Mouse (Mus musculus): ENCODE results near the gene Sdk1. TPM values are rescaled to one million over a fixed set of nuclear protein-coding genes. Genes with fewer than 3 reads are reported as not detected.

Sdk1 gene
- total and polyA plus RNA-seq, 2 experiments from 2014 or later: 1.5 to 13.6 TPM

DNA sequence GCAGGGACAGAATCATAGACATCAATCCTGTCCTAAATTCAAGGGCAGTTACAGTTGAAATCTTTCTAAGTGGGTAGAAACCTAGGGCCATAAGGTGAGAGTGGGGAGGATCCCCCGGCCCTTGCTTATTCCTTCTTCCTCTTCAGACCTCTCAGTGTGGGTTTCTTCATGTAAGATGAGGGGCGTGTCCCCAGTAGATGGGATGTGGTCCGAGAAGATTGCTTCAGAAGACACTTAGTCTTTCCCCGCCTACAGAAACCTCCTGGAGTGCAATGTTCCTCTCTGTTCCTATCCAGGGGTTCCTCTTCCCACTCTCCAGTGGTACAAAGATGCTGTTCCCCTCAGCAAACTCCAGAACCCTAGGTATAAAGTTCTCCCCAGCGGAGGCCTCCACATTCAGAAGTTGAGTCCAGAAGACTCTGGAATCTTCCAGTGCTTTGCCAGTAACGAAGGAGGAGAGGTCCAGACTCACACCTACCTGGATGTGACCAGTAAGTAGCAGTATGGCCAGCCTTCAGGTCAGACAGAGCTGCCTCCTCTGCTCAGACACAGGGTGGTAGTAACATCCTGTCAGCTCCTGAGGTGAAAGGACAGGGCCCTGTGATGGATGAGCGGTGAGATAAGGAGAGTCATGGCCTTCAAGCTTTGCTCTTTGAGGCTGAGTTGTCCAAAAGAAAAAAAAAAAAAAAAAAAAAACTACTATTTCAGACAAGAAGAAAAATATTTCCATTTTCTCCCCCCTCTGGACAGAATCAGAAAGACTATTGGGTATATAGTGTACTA lies 711.6 kb downstream of the Sdk1 start:
- Histone ChIP-seq H3K4me2 (ENCODE audit: low read depth) (no peak overlapping the region), H3K4me1 (ENCODE audit: insufficient read depth) (no peaks in the 10 kb centered on the region), H3K9ac (no peak overlapping the region), H3K27ac (ENCODE audit: low read depth, low read length) (no peak overlapping the region), H3K9me3 (ENCODE audit: low read length) (no peaks in the 10 kb centered on the region), H3K27me3 (ENCODE audit: insufficient read depth, low read length) (no peaks in the 10 kb centered on the region), H3K4me3 (ENCODE audit: low read depth, low read length) (no peak overlapping the region), H3K36me3 (ENCODE audit: insufficient read depth) (no peaks in the 10 kb centered on the region)
- no peak for DNase-seq
- no peak for TF ChIP-seq CTCF (IDR thresholded peaks at IDR 0.05; ENCODE audit: low read depth)
- WGBS: 88% methylated on average over 7 of the region's 7 CpGs
- ATAC-seq: no peak

DNA sequence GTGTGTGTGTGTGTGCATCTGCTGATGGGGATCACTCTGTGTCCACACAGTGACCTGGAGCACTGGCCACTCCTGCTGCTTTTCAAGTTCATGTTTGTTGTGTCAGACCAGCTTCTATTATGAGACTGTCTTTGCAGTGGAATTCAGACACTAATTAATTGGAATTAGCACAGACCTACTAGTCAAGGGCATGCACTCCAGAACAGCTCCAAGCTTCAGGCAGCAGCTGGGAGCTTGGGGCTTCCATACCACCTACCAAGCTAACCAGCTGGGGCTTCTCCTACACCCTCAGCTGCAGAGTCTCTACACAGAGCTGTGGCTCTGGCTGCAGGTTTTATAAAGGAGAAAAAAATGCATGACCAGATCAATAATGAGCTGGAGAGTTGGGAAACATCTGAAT lies 729.8 kb downstream of the Sdk1 start:
- Histone ChIP-seq H3K4me1 (ENCODE audit: insufficient read depth) (no peaks in the 10 kb centered on the region), H3K36me3 (ENCODE audit: insufficient read depth) (no peaks in the 10 kb centered on the region), H3K27me3 (ENCODE audit: insufficient read depth, low read length) (no peaks in the 10 kb centered on the region), H3K9me3 (ENCODE audit: low read length) (no peaks in the 10 kb centered on the region), H3K9ac (no peak overlapping the region), H3K27ac (ENCODE audit: low read depth, low read length) (no peak overlapping the region), H3K4me2 (ENCODE audit: low read depth) (no peak overlapping the region), H3K4me3 (ENCODE audit: low read depth, low read length) (no peak overlapping the region)
- no peak for ATAC-seq
- no peak for TF ChIP-seq CTCF (IDR thresholded peaks at IDR 0.05; ENCODE audit: low read depth)
- no peak for DNase-seq

DNA sequence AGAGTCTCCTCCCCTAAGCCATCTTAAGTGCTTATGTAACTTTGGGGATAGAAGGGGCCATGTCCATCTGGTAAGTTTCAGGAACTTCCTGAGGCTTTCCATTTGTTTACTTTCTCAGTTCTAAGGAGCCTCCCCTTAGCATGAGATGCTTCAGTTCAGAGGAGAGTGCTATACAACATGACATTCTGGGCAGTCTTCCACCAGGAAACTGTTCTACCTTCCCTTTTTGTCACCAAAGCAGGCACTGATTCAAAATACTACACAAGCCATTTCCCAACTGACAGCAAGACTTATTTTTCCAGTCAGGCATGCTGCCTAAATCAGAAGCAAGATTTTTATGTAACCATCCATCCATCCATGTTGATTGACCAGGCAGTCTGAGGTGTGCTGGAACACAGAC lies 738.2 kb downstream of the Sdk1 start:
- Histone ChIP-seq H3K4me2 (ENCODE audit: low read depth) (no peak overlapping the region), H3K4me3 (ENCODE audit: low read depth, low read length) (no peak overlapping the region), H3K27me3 (ENCODE audit: insufficient read depth, low read length) (no peaks in the 10 kb centered on the region), H3K36me3 (ENCODE audit: insufficient read depth) (no peaks in the 10 kb centered on the region), H3K9me3 (ENCODE audit: low read length) (no peaks in the 10 kb centered on the region), H3K9ac (no peak overlapping the region), H3K4me1 (ENCODE audit: insufficient read depth) (no peaks in the 10 kb centered on the region), H3K27ac (ENCODE audit: low read depth, low read length) (no peak overlapping the region)
- ATAC-seq: no peak
- no peak for TF ChIP-seq CTCF (IDR thresholded peaks at IDR 0.05; ENCODE audit: low read depth)
- DNase-seq: no peak

DNA sequence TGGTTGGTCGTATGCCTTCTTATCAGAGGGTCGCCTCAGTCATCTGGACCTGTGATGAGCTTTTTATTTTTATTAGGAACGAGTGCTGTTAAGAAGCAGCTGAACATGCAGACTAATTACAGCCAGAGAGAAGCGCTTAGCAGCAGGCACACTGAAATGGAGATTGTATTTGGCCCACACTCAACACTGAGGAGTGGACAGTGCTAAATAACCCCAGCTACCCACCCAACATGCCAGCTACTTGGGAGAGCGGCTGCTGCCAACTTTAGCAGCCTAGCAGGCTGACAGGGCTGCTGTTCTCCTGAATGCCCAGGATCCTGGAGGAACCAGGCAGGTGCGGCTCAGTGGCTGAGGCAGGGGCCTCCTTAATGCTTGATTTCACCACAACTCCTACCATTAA lies 739.5 kb downstream of the Sdk1 start:
- H3K27ac ChIP-seq (ENCODE audit: low read depth, low read length): no peak overlapping the region
- no peaks in the 10 kb centered on the region for H3K9me3 ChIP-seq (ENCODE audit: low read length)
- no peak overlapping the region for H3K4me3 ChIP-seq (ENCODE audit: low read depth, low read length)
- no peak overlapping the region for H3K4me2 ChIP-seq (ENCODE audit: low read depth)
- H3K9ac ChIP-seq: no peak overlapping the region
- H3K36me3 ChIP-seq (ENCODE audit: insufficient read depth): no peaks in the 10 kb centered on the region
- DNase-seq (no peak), ATAC-seq (no peak)
- H3K27me3 ChIP-seq (ENCODE audit: insufficient read depth, low read length): no peaks in the 10 kb centered on the region
- no peaks in the 10 kb centered on the region for H3K4me1 ChIP-seq (ENCODE audit: insufficient read depth)
- 56% methylated on average over 6 of the region's 6 CpGs for WGBS
- TF ChIP-seq CTCF (IDR thresholded peaks at IDR 0.05; ENCODE audit: low read depth): no peak

DNA sequence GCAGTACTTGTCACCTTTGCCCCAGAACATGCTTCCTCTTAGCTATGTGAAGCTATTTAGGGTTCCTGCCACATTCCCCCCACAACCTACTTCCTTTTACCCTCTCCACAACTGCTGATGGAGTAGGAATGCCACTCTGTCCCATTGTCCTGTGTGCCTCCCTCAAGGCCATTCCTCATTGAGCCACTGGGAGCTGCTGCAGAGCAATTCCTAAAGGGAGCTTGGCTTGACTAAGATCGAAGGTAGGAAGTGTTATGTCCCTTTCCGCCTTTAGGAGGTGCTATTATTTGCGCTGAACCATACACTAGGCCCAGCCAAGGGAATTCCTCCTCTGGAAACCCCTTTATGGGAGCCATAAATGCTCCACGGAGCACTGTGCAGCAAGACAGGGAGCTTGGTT lies 743.0 kb downstream of the Sdk1 start:
- Histone ChIP-seq H3K4me2 (ENCODE audit: low read depth) (no peak overlapping the region), H3K9me3 (ENCODE audit: low read length) (no peaks in the 10 kb centered on the region), H3K9ac (no peak overlapping the region), H3K4me1 (ENCODE audit: insufficient read depth) (no peaks in the 10 kb centered on the region), H3K27me3 (ENCODE audit: insufficient read depth, low read length) (no peaks in the 10 kb centered on the region), H3K4me3 (ENCODE audit: low read depth, low read length) (no peak overlapping the region), H3K27ac (ENCODE audit: low read depth, low read length) (no peak overlapping the region), H3K36me3 (ENCODE audit: insufficient read depth) (no peaks in the 10 kb centered on the region)
- DNase-seq: no peak
- TF ChIP-seq CTCF (IDR thresholded peaks at IDR 0.05; ENCODE audit: low read depth): peak; percentile 57
- ATAC-seq: no peak
- 87% methylated on average over 4 of the region's 4 CpGs for WGBS

DNA sequence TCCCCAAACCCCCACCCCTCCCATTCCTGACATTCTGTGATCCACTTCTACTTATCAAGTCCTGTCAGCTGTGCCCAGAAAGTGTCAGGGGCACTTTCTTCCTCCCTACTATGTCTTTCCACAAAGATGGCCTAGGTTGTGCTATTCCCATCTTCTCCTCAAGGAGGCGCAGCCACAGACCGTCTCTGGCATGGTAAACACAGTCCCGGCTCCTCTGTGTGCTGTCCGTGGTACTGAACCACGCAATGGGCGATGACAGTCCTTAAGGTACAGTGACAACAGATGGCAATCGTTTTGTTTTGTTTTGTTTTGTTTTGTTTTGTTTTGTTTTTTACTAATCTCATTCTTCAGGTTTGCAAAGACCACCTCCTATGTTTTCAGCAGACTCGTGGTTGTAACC lies 743.7 kb downstream of the Sdk1 start:
- TF ChIP-seq CTCF (IDR thresholded peaks at IDR 0.05; ENCODE audit: low read depth): peak; percentile 81
- DNase-seq: peak; percentile 52

DNA sequence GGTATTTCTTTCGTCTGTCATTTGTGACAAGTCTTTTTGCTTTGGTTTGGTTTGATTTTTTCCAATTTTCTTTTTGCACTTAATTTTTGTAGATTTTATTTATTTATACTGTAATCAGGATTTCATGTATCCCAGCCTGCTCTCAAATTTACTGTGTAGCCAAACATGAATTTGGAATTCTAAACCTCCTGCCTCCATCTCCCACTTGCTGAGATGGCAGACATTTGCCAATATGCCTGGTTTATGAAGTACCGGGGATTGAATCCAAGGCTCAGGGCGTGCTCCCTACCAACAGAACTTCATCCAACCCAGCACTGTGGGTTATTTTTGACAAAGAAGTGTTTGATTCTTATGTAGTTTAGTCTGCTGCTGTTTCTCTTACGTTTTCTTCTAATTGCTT lies 744.3 kb downstream of the Sdk1 start:
- peak; percentile 33 for DNase-seq
- Histone ChIP-seq H3K27ac (ENCODE audit: low read depth, low read length) (no peak overlapping the region), H3K36me3 (ENCODE audit: insufficient read depth) (no peaks in the 10 kb centered on the region), H3K9ac (no peak overlapping the region), H3K9me3 (ENCODE audit: low read length) (no peaks in the 10 kb centered on the region), H3K4me2 (ENCODE audit: low read depth) (no peak overlapping the region), H3K4me3 (ENCODE audit: low read depth, low read length) (no peak overlapping the region), H3K27me3 (ENCODE audit: insufficient read depth, low read length) (no peaks in the 10 kb centered on the region), H3K4me1 (ENCODE audit: insufficient read depth) (no peaks in the 10 kb centered on the region)
- no peak for TF ChIP-seq CTCF (IDR thresholded peaks at IDR 0.05; ENCODE audit: low read depth)
- ATAC-seq: peak; percentile 46; the same call in 1 of the 2 replicates
- 61% methylated on average over 4 of the region's 4 CpGs for WGBS

More for the DNA sequence above, 743.7 kb downstream of the Sdk1 start:
- Histone ChIP-seq H3K27me3 (ENCODE audit: insufficient read depth, low read length) (no peaks in the 10 kb centered on the region), H3K9me3 (ENCODE audit: low read length) (no peaks in the 10 kb centered on the region), H3K36me3 (ENCODE audit: insufficient read depth) (no peaks in the 10 kb centered on the region), H3K9ac (no peak overlapping the region), H3K4me3 (ENCODE audit: low read depth, low read length) (no peak overlapping the region), H3K27ac (ENCODE audit: low read depth, low read length) (no peak overlapping the region), H3K4me1 (ENCODE audit: insufficient read depth) (no peaks in the 10 kb centered on the region), H3K4me2 (ENCODE audit: low read depth) (no peak overlapping the region)
- 14% methylated on average over 8 of the region's 8 CpGs for WGBS
- ATAC-seq: peak; percentile 58; the same call in 1 of the 2 replicates

Data from forebrain, postnatal 0 days (tissue).